17 mouse cellular contexts compared by ENCODE assay signal in genomic region chr6:51591264-51591663, GRCm38 (mm10).
A peak's percentile ranks its signal among the peaks of the same experiment; 100 is the strongest.
DNase-seq lines count a peak whose midpoint lies in the region; ATAC-seq lines count a peak whose summit lies in the region.
"Had no signal": no experiment of that assay in that cellular context is flagged by ENCODE, and none has a peak within 500 bp of the region (broad histone marks: within the 10 kb centered on the region; RNA-seq: fewer than 3 reads in every experiment).

No protein-coding gene starts in this region.

- 0 out of 2 replicates have a peak overlapping the region, but pooled peaks have one; percentile 97 for H3K27ac ChIP-seq in forebrain, embryonic 13.5 days
- H3K27ac ChIP-seq in forebrain, embryonic 10.5 days, result no peak overlapping the region
- no peak overlapping the region for H3K27ac ChIP-seq in embryonic facial prominence, embryonic 10.5 days (replicated peaks)
- H3K27ac ChIP-seq in hindbrain, embryonic 14.5 days, result peak overlapping the region; percentile 100
- H3K27ac ChIP-seq in midbrain, embryonic 12.5 days (replicated peaks), result peak overlapping the region; percentile 98; the same call in 1 of the 2 replicates

- no peaks in the 10 kb centered on the region for H3K9me3 ChIP-seq in forebrain, embryonic 13.5 days (replicated peaks)
- H3K9me3 ChIP-seq in forebrain, embryonic 10.5 days, result no peaks in the 10 kb centered on the region
- H3K9me3 ChIP-seq in embryonic facial prominence, embryonic 10.5 days, result no peaks in the 10 kb centered on the region
- no peaks in the 10 kb centered on the region for H3K9me3 ChIP-seq in hindbrain, embryonic 14.5 days (ENCODE audit: control insufficient read depth, low read length)
- no peaks in the 10 kb centered on the region for H3K9me3 ChIP-seq in midbrain, embryonic 12.5 days
- H3K9me3 ChIP-seq: heart, embryonic 12.5 days had no signal

- H3K9ac ChIP-seq in forebrain, embryonic 13.5 days, result no peak overlapping the region
- peak overlapping the region; percentile 91 for H3K9ac ChIP-seq in hindbrain, embryonic 14.5 days
- H3K9ac ChIP-seq in midbrain, embryonic 12.5 days (replicated peaks), result no peak overlapping the region
- H3K9ac ChIP-seq: heart, embryonic 12.5 days had no signal

- peaks cover 33% of the 10 kb centered on the region for H3K4me1 ChIP-seq in forebrain, embryonic 13.5 days
- H3K4me1 ChIP-seq in forebrain, embryonic 10.5 days, result peaks cover 46% of the 10 kb centered on the region
- H3K4me1 ChIP-seq in embryonic facial prominence, embryonic 10.5 days, result peaks cover 31% of the 10 kb centered on the region
- peaks cover 65% of the 10 kb centered on the region for H3K4me1 ChIP-seq in hindbrain, embryonic 14.5 days (replicated peaks; ENCODE audit: control insufficient read depth, insufficient read depth, low read length)
- H3K4me1 ChIP-seq in midbrain, embryonic 12.5 days, result peaks cover 27% of the 10 kb centered on the region

- no peak for DNase-seq in forebrain, embryonic 10.5 days (ENCODE audit: extremely low spot score, low spot score)
- no peak for DNase-seq in embryonic facial prominence, embryonic 10.5 days (ENCODE audit: low spot score)
- DNase-seq in hindbrain, embryonic 14.5 days (ENCODE audit: low spot score), result no peak
- no peak for DNase-seq in heart, adult 18-20 months
- DNase-seq in left cerebral cortex, postnatal 25 days (ENCODE audit: low spot score in 2 of 2), result no peak
- no peak for DNase-seq in right cerebral cortex, postnatal 4 days
- DNase-seq: adrenal gland, postnatal 10 days; cerebellum, adult 11-12 months; cerebellum, postnatal 25 days; heart, postnatal 4 days; kidney, adult 11 months; kidney, postnatal 10 days; lung, adult 18-20 months had no signal

- WGBS in forebrain, embryonic 13.5 days, result 83% methylated on average over 1 of the region's 1 CpGs
- 94% methylated on average over 1 of the region's 1 CpGs for WGBS in forebrain, embryonic 10.5 days
- WGBS in embryonic facial prominence, embryonic 10.5 days, result 83% methylated on average over 1 of the region's 1 CpGs
- WGBS in hindbrain, embryonic 14.5 days, result 71% methylated on average over 1 of the region's 1 CpGs
- 86% methylated on average over 1 of the region's 1 CpGs for WGBS in midbrain, embryonic 12.5 days

- intact Hi-C loops in left cerebral cortex, postnatal 25 days (cut with DNase I), result loop anchor here (5.0 kb wide), 1 partner anchor 126 kb away; no protein-coding TSS in a partner anchor

- no peaks in the 10 kb centered on the region for H3K36me3 ChIP-seq in forebrain, embryonic 13.5 days (ENCODE audit: poor library complexity, severe bottlenecking)
- no peaks in the 10 kb centered on the region for H3K36me3 ChIP-seq in forebrain, embryonic 10.5 days (replicated peaks)
- no peaks in the 10 kb centered on the region for H3K36me3 ChIP-seq in embryonic facial prominence, embryonic 10.5 days (replicated peaks)
- 0 out of 2 replicates have a peak, but pooled peaks cover 8% of the 10 kb centered on the region for H3K36me3 ChIP-seq in hindbrain, embryonic 14.5 days (replicated peaks; ENCODE audit: control insufficient read depth, insufficient read depth)
- H3K36me3 ChIP-seq in midbrain, embryonic 12.5 days, result no peaks in the 10 kb centered on the region

- no peak for ATAC-seq in forebrain, embryonic 13.5 days
- ATAC-seq in hindbrain, embryonic 14.5 days (ENCODE audit: low FRiP score), result no peak
- no peak for ATAC-seq in midbrain, embryonic 12.5 days (ENCODE audit: low FRiP score, low read depth)

- H3K27me3 ChIP-seq in forebrain, embryonic 13.5 days, result no peaks in the 10 kb centered on the region; the same call in 1 of the 2 replicates
- H3K27me3 ChIP-seq in forebrain, embryonic 10.5 days (ENCODE audit: poor library complexity, severe bottlenecking), result no peaks in the 10 kb centered on the region
- H3K27me3 ChIP-seq in embryonic facial prominence, embryonic 10.5 days (replicated peaks; ENCODE audit: low read depth, poor library complexity, severe bottlenecking), result no peaks in the 10 kb centered on the region
- H3K27me3 ChIP-seq in hindbrain, embryonic 14.5 days (ENCODE audit: control insufficient read depth, insufficient read depth, low read length), result no peaks in the 10 kb centered on the region
- H3K27me3 ChIP-seq in midbrain, embryonic 12.5 days, result no peaks in the 10 kb centered on the region
- H3K27me3 ChIP-seq: heart, embryonic 12.5 days had no signal

- 0 out of 2 replicates have a peak overlapping the region, but pooled peaks have one; percentile 49 for H3K4me3 ChIP-seq in forebrain, embryonic 13.5 days
- no peak overlapping the region for H3K4me3 ChIP-seq in forebrain, embryonic 10.5 days
- peak overlapping the region; percentile 70; the same call in 1 of the 2 replicates for H3K4me3 ChIP-seq in embryonic facial prominence, embryonic 10.5 days
- H3K4me3 ChIP-seq in hindbrain, embryonic 14.5 days (replicated peaks; ENCODE audit: low read length), result peak overlapping the region; percentile 38; the same call in 1 of the 2 replicates
- no peak overlapping the region for H3K4me3 ChIP-seq in midbrain, embryonic 12.5 days
- H3K4me3 ChIP-seq: erythroblast, embryonic 14.5 days; heart, embryonic 12.5 days had no signal

- H3K4me2 ChIP-seq in forebrain, embryonic 13.5 days, result peak overlapping the region; percentile 85
- H3K4me2 ChIP-seq in hindbrain, embryonic 14.5 days (replicated peaks), result peak overlapping the region; percentile 85
- peak overlapping the region; percentile 65 for H3K4me2 ChIP-seq in midbrain, embryonic 12.5 days (replicated peaks)
- H3K4me2 ChIP-seq: heart, embryonic 12.5 days had no signal

Comparison
In these comparisons a context has a peak if more than half of its experiments do, and no peak if none do; other contexts are left out.
1. H3K27ac ChIP-seq: peak in forebrain, embryonic 13.5 days (single experiment), hindbrain, embryonic 14.5 days (single experiment) and midbrain, embryonic 12.5 days (single experiment); none in forebrain, embryonic 10.5 days (single experiment) and embryonic facial prominence, embryonic 10.5 days (single experiment).
2. H3K4me3 ChIP-seq: peak in forebrain, embryonic 13.5 days (single experiment), embryonic facial prominence, embryonic 10.5 days (single experiment) and hindbrain, embryonic 14.5 days (single experiment); none in forebrain, embryonic 10.5 days (single experiment) and midbrain, embryonic 12.5 days (single experiment).
3. Peak in every context shown above with its lines, with median percentiles within 50 percentile points of each other: H3K4me2 ChIP-seq.